Mouse (Mus musculus): ENCODE data around the gene Strn. TPM values are rescaled to one million over a fixed set of nuclear protein-coding genes. Genes with fewer than 3 reads are reported as not detected.

Gene Strn
- polyA plus RNA-seq, 2 experiments, result 3.1 TPM

GRCm38 (mm10) chr17:78602316-78602715 is 134.7 kb downstream of the Strn start:
- Histone ChIP-seq H3K4me2 (ENCODE audit: low read depth) (no peak overlapping the region), H3K36me3 (replicated peaks; ENCODE audit: control insufficient read depth, insufficient read depth, low read depth) (no peaks in the 10 kb centered on the region), H3K4me1 (replicated peaks; ENCODE audit: control insufficient read depth in 2 of 2, insufficient read depth in 2 of 2, low read length in 1 of 2) (no peaks in the 10 kb centered on the region), H3K4me3 (ENCODE audit: insufficient read depth in 1 of 2, low read depth in 2 of 2, low read length in 2 of 2) (no peak overlapping the region), H3K9me3 (ENCODE audit: control insufficient read depth, low read length) (no peaks in the 10 kb centered on the region), H3K27ac (no peak overlapping the region), H3K9ac (replicated peaks) (no peak overlapping the region), H3K27me3 (ENCODE audit: control insufficient read depth, insufficient read depth, low read length) (no peaks in the 10 kb centered on the region)
- DNase-seq (ENCODE audit: low read depth in 3 of 3, low spot score in 3 of 3), result no peak
- 75% methylated on average over 14 of the region's 14 CpGs for WGBS (ENCODE audit: insufficient replicate concordance)
- no peak for ATAC-seq (ENCODE audit: insufficient read depth)
- TF ChIP-seq CTCF (IDR thresholded peaks at IDR 0.05; ENCODE audit: low read depth), result no peak
- TF ChIP-seq EP300 (IDR thresholded peaks at IDR 0.05; ENCODE audit: low read depth), result no peak

- Histone ChIP-seq H3K4me1 (replicated peaks; ENCODE audit: control insufficient read depth in 2 of 2, insufficient read depth in 2 of 2, low read length in 1 of 2) (no peaks in the 10 kb centered on the region), H3K9me3 (ENCODE audit: control insufficient read depth, low read length) (no peaks in the 10 kb centered on the region), H3K9ac (replicated peaks) (no peak overlapping the region), H3K27me3 (ENCODE audit: control insufficient read depth, insufficient read depth, low read length) (no peaks in the 10 kb centered on the region), H3K27ac (no peak overlapping the region), H3K4me3 (ENCODE audit: insufficient read depth in 1 of 2, low read depth in 2 of 2, low read length in 2 of 2) (no peak overlapping the region), H3K4me2 (ENCODE audit: low read depth) (no peak overlapping the region), H3K36me3 (replicated peaks; ENCODE audit: control insufficient read depth, insufficient read depth, low read depth) (no peaks in the 10 kb centered on the region)
- no peak for ATAC-seq (ENCODE audit: insufficient read depth)
- no peak for DNase-seq (ENCODE audit: low read depth in 3 of 3, low spot score in 3 of 3)
- WGBS (ENCODE audit: insufficient replicate concordance), result 81% methylated on average over 12 of the region's 12 CpGs
- TF ChIP-seq EP300 (IDR thresholded peaks at IDR 0.05; ENCODE audit: low read depth) (no peak), CTCF (IDR thresholded peaks at IDR 0.05; ENCODE audit: low read depth) (no peak)
These were observed 135.4 kb downstream of the Strn start for GRCm38 (mm10) chr17:78601601-78602000.

- no peak overlapping the region for H3K9ac ChIP-seq (replicated peaks)
- no peak overlapping the region for H3K4me3 ChIP-seq (ENCODE audit: insufficient read depth in 1 of 2, low read depth in 2 of 2, low read length in 2 of 2)
- no peaks in the 10 kb centered on the region for H3K4me1 ChIP-seq (replicated peaks; ENCODE audit: control insufficient read depth in 2 of 2, insufficient read depth in 2 of 2, low read length in 1 of 2)
- H3K27ac ChIP-seq, result no peak overlapping the region
- ATAC-seq (ENCODE audit: insufficient read depth) (no peak), DNase-seq (ENCODE audit: low read depth in 3 of 3, low spot score in 3 of 3) (no peak)
- H3K4me2 ChIP-seq (ENCODE audit: low read depth), result no peak overlapping the region
- WGBS (ENCODE audit: insufficient replicate concordance), result 47% methylated on average over 6 of the region's 6 CpGs
- H3K36me3 ChIP-seq (replicated peaks; ENCODE audit: control insufficient read depth, insufficient read depth, low read depth), result no peaks in the 10 kb centered on the region
- H3K9me3 ChIP-seq (ENCODE audit: control insufficient read depth, low read length), result no peaks in the 10 kb centered on the region
- no peaks in the 10 kb centered on the region for H3K27me3 ChIP-seq (ENCODE audit: control insufficient read depth, insufficient read depth, low read length)
- TF ChIP-seq CTCF (IDR thresholded peaks at IDR 0.05; ENCODE audit: low read depth) (no peak), EP300 (IDR thresholded peaks at IDR 0.05; ENCODE audit: low read depth) (no peak)
These were observed 136.0 kb downstream of the Strn start for GRCm38 (mm10) chr17:78601042-78601441.

Other genes starting within 250 kb of the Strn start
- 0.11 and 0.25 TPM in 2 replicates for gene Vit, start 229.1 kb downstream of the Strn start, polyA plus RNA-seq (2012; rRNA removed)
- not detected in 2 replicates for gene Vit, start 229.1 kb downstream of the Strn start, polyA plus RNA-seq (2014; fragmentation: Nextera tagmentation; extraction: Ambion mirVana)
- 5.3 and 5.6 TPM in 2 replicates for gene Heatr5b, start 98.2 kb upstream of the Strn start, polyA plus RNA-seq (2012; rRNA removed)
- 3.5 and 3.8 TPM in 2 replicates for gene Heatr5b, start 98.2 kb upstream of the Strn start, polyA plus RNA-seq (2014; fragmentation: Nextera tagmentation; extraction: Ambion mirVana)
- gene Gpatch11, start 98.4 kb upstream of the Strn start, polyA plus RNA-seq (2012; rRNA removed), result 5.1 and 7.1 TPM in 2 replicates
- 16.1 and 17.6 TPM in 2 replicates for gene Gpatch11, start 98.4 kb upstream of the Strn start, polyA plus RNA-seq (2014; fragmentation: Nextera tagmentation; extraction: Ambion mirVana)
- 1.6 and 3.4 TPM in 2 replicates for gene Eif2ak2, start 145.4 kb upstream of the Strn start, polyA plus RNA-seq (2012; rRNA removed)
- gene Eif2ak2, start 145.4 kb upstream of the Strn start, polyA plus RNA-seq (2014; fragmentation: Nextera tagmentation; extraction: Ambion mirVana), result 4.3 and 6.0 TPM in 2 replicates
- gene Sult6b1, start 169.8 kb upstream of the Strn start, polyA plus RNA-seq (2012; rRNA removed), result not detected in 2 replicates
- 0.08 TPM in 1 of 2 replicates, not detected in the other for gene Sult6b1, start 169.8 kb upstream of the Strn start, polyA plus RNA-seq (2014; fragmentation: Nextera tagmentation; extraction: Ambion mirVana)
- gene Cebpzos, start 179.3 kb upstream of the Strn start, polyA plus RNA-seq (2012; rRNA removed), result 10.7 and 14.2 TPM in 2 replicates
- gene Cebpzos, start 179.3 kb upstream of the Strn start, polyA plus RNA-seq (2014; fragmentation: Nextera tagmentation; extraction: Ambion mirVana), result 54.7 and 55.2 TPM in 2 replicates
- gene Cebpz, start 199.9 kb upstream of the Strn start, polyA plus RNA-seq (2012; rRNA removed), result 6.0 and 9.3 TPM in 2 replicates
- gene Cebpz, start 199.9 kb upstream of the Strn start, polyA plus RNA-seq (2014; fragmentation: Nextera tagmentation; extraction: Ambion mirVana), result 26.5 and 27.3 TPM in 2 replicates
- gene Ndufaf7, start 199.9 kb upstream of the Strn start, polyA plus RNA-seq (2012; rRNA removed), result 7.8 and 11.0 TPM in 2 replicates
- 22.5 and 26.4 TPM in 2 replicates for gene Ndufaf7, start 199.9 kb upstream of the Strn start, polyA plus RNA-seq (2014; fragmentation: Nextera tagmentation; extraction: Ambion mirVana)

Measured in liver, embryonic 14.5 days (tissue).